Mouse (Mus musculus) spleen, adult 2 months (tissue): ENCODE data around the gene Ccser1.

Experiments
- CTCF ChIP-seq: fragments of 200-500 bp; IDR thresholded peaks from 2 replicates; pipeline ENCODE4 v1.5.1; 2011; ENCODE audit warnings: mild to moderate bottlenecking, inconsistent platforms; ENCODE audit not compliant: insufficient read depth, insufficient read length, insufficient replicate concordance; ENCODE audit errors: extremely low read depth
- POLR2A ChIP-seq: fragments of 200-500 bp; IDR thresholded peaks from 2 replicates; pipeline ENCODE4 v1.6.1; 2011; ENCODE audit warnings: low read depth, low read length, inconsistent platforms

GRCm38 (mm10) chr6:61179949-61180755, at the start of gene Ccser1:
- TF ChIP-seq CTCF, result no peak
- no peak for TF ChIP-seq POLR2A
